Mouse (Mus musculus): Measurements from ENCODE around the gene Sult1a1. TPM values are rescaled to one million over a fixed set of nuclear protein-coding genes. Genes with fewer than 3 reads are reported as not detected.
"Not testable (repeated sequence)": the region's sequence is repeated elsewhere in the genome, so short reads cannot be mapped to it uniquely, and the experiment has no call there.

The Sult1a1 gene
- polyA plus RNA-seq, 1 experiment from 2014 or later = 1.1 TPM

DNA sequence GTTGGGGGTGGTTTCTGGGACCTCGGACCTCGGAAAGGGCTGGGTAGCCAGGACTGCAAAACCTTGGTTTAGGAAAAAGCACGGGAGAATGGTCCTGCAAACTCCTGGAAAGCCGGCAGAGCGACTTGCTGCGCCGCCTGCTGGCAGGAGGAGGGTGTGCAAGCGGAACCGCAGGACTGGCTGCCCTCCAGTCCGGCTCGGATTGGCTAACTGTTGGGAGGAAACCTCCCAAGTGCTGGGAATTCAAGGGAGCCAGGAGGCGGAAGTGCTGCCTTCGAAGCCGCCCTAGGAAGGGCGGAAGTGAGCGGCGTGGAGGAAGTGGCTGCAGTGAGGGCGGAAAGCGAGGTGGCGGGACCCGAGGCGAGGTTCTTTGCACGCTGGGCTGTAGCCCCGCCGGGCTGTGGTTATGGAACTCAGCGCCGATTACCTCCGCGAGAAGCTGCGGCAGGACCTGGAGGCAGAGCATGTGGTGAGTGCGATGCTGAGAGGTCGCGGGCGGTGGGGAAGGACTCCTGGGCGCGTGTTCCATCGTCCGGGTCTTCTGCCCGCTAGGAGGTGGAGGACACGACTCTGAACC, 19.5 kb upstream of the Sult1a1 start, which contains the start of gene Slx1b:
Slx1b (minus strand) TSS at position 154 of the 577 bp plus-strand sequence.
- WGBS = under 1% methylated on average over 40 of the region's 40 CpGs
- Histone ChIP-seq H3K4me1 (peaks cover 25% of the 10 kb centered on the region), H3K27me3 (no peaks in the 10 kb centered on the region), H3K9me3 (no peaks in the 10 kb centered on the region), H3K27ac (replicated peaks) (peak within 1 kb of the TSS; percentile 93), H3K4me3 (peak within 1 kb of the TSS; percentile 80), H3K9ac (replicated peaks) (peak within 1 kb of the TSS; percentile 84), H3K4me2 (replicated peaks) (peak within 1 kb of the TSS; percentile 88), H3K36me3 (peaks cover 36% of the 10 kb centered on the region)
- ATAC-seq (ENCODE audit: low FRiP score, low read depth) = peak; percentile 96

DNA sequence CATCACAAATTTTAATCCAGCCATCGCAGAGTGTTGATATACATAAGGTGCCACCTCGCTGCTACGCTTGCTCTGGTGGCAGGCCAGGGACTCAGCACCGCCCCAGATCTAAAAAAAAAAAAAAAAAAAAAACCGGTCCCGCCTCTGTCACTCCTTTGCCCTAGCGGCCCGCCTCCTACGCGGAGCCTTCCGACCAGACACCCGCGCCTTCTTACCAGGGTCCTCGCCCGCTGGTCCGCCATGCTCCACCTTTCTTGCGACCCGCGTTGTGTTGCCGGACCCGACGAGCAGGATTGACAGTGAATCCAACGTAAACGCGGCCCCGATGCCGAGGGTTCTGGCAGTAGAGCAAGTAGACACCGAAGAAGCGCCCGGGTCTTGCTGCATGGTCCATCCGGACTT, 19.0 kb upstream of the Sult1a1 start, which contains the start of gene Bola2:
Bola2 (plus strand) TSS at position 192 of the 402 bp plus-strand sequence.
- Histone ChIP-seq H3K9me3 (no peaks in the 10 kb centered on the region), H3K27me3 (no peaks in the 10 kb centered on the region), H3K36me3 (peaks cover 36% of the 10 kb centered on the region)

GRCm38 (mm10) chr7:126694441-126695051, 18.3 kb upstream of the Sult1a1 start:
- 22% methylated on average over 10 of the region's 10 CpGs for WGBS
- H3K4me3 ChIP-seq = peak overlapping the region; percentile 80
- H3K27ac ChIP-seq (replicated peaks) = 0 out of 2 replicates have a peak overlapping the region, but pooled peaks have one; percentile 93
- H3K9me3 ChIP-seq = no peaks in the 10 kb centered on the region
- H3K4me1 ChIP-seq = peaks cover 25% of the 10 kb centered on the region
- ATAC-seq (ENCODE audit: low FRiP score, low read depth) = no peak
- H3K36me3 ChIP-seq = peaks cover 38% of the 10 kb centered on the region
- H3K9ac ChIP-seq (replicated peaks) = peak overlapping the region; percentile 75; the same call in 1 of the 2 replicates
- H3K4me2 ChIP-seq (replicated peaks) = peak overlapping the region; percentile 88
- H3K27me3 ChIP-seq = no peaks in the 10 kb centered on the region

More for the DNA sequence above, 19.0 kb upstream of the Sult1a1 start, which contains the start of gene Bola2:
- peak within 1 kb of the TSS; percentile 80 for H3K4me3 ChIP-seq
- peak within 1 kb of the TSS; percentile 84 for H3K9ac ChIP-seq (replicated peaks)
- peak; percentile 47 for ATAC-seq (ENCODE audit: low FRiP score, low read depth)
- peak within 1 kb of the TSS; percentile 93 for H3K27ac ChIP-seq (replicated peaks)
- H3K4me2 ChIP-seq (replicated peaks) = peak within 1 kb of the TSS; percentile 88
- peaks cover 25% of the 10 kb centered on the region for H3K4me1 ChIP-seq
- WGBS = under 1% methylated on average over 31 of the region's 31 CpGs

GRCm38 (mm10) chr7:126693781-126694180, 17.5 kb upstream of the Sult1a1 start:
- peak overlapping the region; percentile 88; the same call in 1 of the 2 replicates for H3K4me2 ChIP-seq (replicated peaks)
- H3K9me3 ChIP-seq = no peaks in the 10 kb centered on the region
- H3K4me1 ChIP-seq = peaks cover 25% of the 10 kb centered on the region
- H3K9ac ChIP-seq (replicated peaks) = no peak overlapping the region
- WGBS = 92% methylated on average over 7 of the region's 7 CpGs
- no peaks in the 10 kb centered on the region for H3K27me3 ChIP-seq
- no peak for ATAC-seq (ENCODE audit: low FRiP score, low read depth)
- H3K27ac ChIP-seq (replicated peaks) = no peak overlapping the region
- peaks cover 33% of the 10 kb centered on the region for H3K36me3 ChIP-seq
- H3K4me3 ChIP-seq = no peak overlapping the region

GRCm38 (mm10) chr7:126693256-126693655, 17.0 kb upstream of the Sult1a1 start:
- 35% methylated on average over 3 of the region's 3 CpGs for WGBS
- Histone ChIP-seq H3K9ac (replicated peaks) (no peak overlapping the region), H3K9me3 (no peaks in the 10 kb centered on the region), H3K4me1 (peaks cover 25% of the 10 kb centered on the region), H3K36me3 (peaks cover 31% of the 10 kb centered on the region), H3K4me3 (no peak overlapping the region), H3K27me3 (no peaks in the 10 kb centered on the region), H3K4me2 (replicated peaks) (peak overlapping the region; percentile 88; the same call in 1 of the 2 replicates), H3K27ac (replicated peaks) (no peak overlapping the region)
- no peak for ATAC-seq (ENCODE audit: low FRiP score, low read depth)

DNA sequence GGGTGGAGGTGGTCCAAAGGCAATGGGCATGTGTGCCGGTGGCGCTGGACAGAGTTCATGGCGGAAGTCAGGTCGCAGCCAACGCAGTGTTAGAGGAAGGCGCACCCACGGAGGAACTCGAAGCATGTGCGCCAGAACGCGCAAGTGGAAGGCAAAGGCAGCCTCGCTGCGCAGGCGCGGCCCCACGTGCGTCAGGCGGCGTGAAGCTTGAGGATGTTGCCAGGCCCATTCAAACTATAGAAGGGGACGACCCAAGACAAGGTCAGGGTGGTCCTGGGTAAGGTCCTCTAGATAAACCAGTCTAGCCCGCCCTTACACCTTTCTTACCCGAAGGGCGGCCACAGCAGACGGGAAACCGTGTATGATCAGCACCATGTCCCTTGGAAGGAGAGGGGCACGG, 16.2 kb upstream of the Sult1a1 start:
- no peak overlapping the region for H3K4me2 ChIP-seq (replicated peaks)
- no peak overlapping the region for H3K4me3 ChIP-seq
- no peak overlapping the region for H3K9ac ChIP-seq (replicated peaks)
- peaks cover 25% of the 10 kb centered on the region for H3K4me1 ChIP-seq
- H3K9me3 ChIP-seq = no peaks in the 10 kb centered on the region
- 97% methylated on average over 26 of the region's 26 CpGs for WGBS
- no peaks in the 10 kb centered on the region for H3K27me3 ChIP-seq
- ATAC-seq (ENCODE audit: low FRiP score, low read depth) = no peak
- no peak overlapping the region for H3K27ac ChIP-seq (replicated peaks)
- H3K36me3 ChIP-seq = peaks cover 30% of the 10 kb centered on the region

DNA sequence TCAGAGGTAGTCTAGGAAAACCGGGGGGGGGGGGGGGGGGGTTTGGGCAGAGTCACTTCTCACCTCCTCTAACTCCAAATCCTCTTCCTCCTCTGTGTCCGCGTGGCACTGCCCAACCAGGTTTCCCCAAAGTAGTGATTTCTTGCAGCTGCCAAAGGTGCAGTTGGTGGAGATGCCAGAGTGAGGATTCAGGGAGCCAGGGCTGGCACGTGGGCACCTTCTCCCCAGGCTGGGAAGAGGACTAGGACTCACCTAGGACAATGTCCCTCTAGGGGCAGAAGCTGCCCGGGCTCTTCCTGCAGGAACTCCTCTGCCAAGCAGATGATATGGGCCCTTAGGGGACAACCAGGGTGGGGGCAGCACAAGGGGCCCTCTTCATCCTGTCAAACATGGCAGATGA, 15.4 kb upstream of the Sult1a1 start:
- H3K4me3 ChIP-seq = no peak overlapping the region
- WGBS = 85% methylated on average over 5 of the region's 5 CpGs
- no peaks in the 10 kb centered on the region for H3K9me3 ChIP-seq
- no peak overlapping the region for H3K9ac ChIP-seq (replicated peaks)
- H3K27me3 ChIP-seq = no peaks in the 10 kb centered on the region
- H3K36me3 ChIP-seq = peaks cover 30% of the 10 kb centered on the region
- H3K4me2 ChIP-seq (replicated peaks) = no peak overlapping the region
- peaks cover 17% of the 10 kb centered on the region for H3K4me1 ChIP-seq
- ATAC-seq (ENCODE audit: low FRiP score, low read depth) = no peak
- H3K27ac ChIP-seq (replicated peaks) = no peak overlapping the region

DNA sequence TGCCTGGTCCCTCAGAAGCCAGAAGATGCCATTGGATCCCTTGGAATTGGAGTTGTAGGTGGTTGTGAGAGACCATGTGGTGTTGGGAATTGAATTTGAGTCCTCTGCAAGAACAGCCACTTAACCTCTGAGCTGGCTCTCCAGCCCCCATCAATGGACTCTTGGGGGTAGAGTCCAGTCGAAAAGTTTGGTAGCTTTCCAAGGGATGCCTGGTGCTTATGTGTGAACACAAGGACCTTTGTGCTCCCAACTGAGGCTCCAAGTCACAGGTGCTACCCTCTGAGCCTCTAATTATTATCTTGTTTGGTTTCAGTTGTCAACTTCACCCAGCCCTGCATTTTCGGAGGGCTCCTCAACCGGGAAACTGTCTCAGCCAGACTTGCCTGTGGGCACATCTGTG, 14.5 kb upstream of the Sult1a1 start:
- H3K4me3 ChIP-seq = no peak overlapping the region
- H3K27ac ChIP-seq (replicated peaks) = no peak overlapping the region
- H3K36me3 ChIP-seq = peaks cover 30% of the 10 kb centered on the region
- ATAC-seq (ENCODE audit: low FRiP score, low read depth) = no peak
- 91% methylated on average over 3 of the region's 3 CpGs for WGBS
- peaks cover 12% of the 10 kb centered on the region for H3K4me1 ChIP-seq
- no peak overlapping the region for H3K9ac ChIP-seq (replicated peaks)
- H3K27me3 ChIP-seq = no peaks in the 10 kb centered on the region
- H3K4me2 ChIP-seq (replicated peaks) = no peak overlapping the region
- H3K9me3 ChIP-seq = no peaks in the 10 kb centered on the region

DNA sequence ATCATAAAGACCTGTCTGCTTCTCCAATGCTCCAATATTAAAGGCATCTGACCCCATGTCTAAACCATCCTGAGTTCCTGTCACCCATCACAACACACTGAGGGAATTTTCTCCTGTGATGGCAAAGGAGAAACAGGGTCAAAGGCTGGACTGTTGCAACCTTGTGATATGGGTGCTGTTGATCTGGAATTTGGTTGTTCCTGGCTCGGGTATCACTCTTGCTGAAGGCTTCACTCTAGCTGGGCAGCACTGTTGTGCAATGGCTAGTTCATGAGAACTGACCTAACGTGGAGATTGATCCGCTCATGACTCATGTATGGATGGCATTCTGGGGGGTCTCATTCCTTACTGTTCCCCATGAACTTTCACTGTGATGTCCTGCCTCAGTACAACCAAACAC, 12.8 kb upstream of the Sult1a1 start:
- Histone ChIP-seq H3K9ac (replicated peaks) (no peak overlapping the region), H3K27ac (replicated peaks) (no peak overlapping the region), H3K4me2 (replicated peaks) (no peak overlapping the region), H3K4me1 (peaks cover 6% of the 10 kb centered on the region; the same call in 1 of the 2 replicates), H3K4me3 (no peak overlapping the region), H3K9me3 (no peaks in the 10 kb centered on the region), H3K36me3 (peaks cover 30% of the 10 kb centered on the region), H3K27me3 (no peaks in the 10 kb centered on the region)
- 80% methylated on average over 3 of the region's 3 CpGs for WGBS
- ATAC-seq (ENCODE audit: low FRiP score, low read depth) = no peak

GRCm38 (mm10) chr7:126688156-126688555, 11.9 kb upstream of the Sult1a1 start:
- WGBS = 93% methylated on average over 4 of the region's 4 CpGs
- H3K4me2 ChIP-seq (replicated peaks); H3K27me3 ChIP-seq; H3K9me3 ChIP-seq; H3K27ac ChIP-seq (replicated peaks); H3K9ac ChIP-seq (replicated peaks); ATAC-seq (ENCODE audit: low FRiP score, low read depth); H3K4me3 ChIP-seq; H3K4me1 ChIP-seq: not testable (repeated sequence)
- H3K36me3 ChIP-seq = peaks cover 30% of the 10 kb centered on the region

- 95% methylated on average over 5 of the region's 5 CpGs for WGBS
- ATAC-seq (ENCODE audit: low FRiP score, low read depth) = no peak
These were observed 5.0 kb upstream of the Sult1a1 start for GRCm38 (mm10) chr7:126681221-126681620.

GRCm38 (mm10) chr7:126679683-126680082, 3.5 kb upstream of the Sult1a1 start:
- H3K27ac ChIP-seq (replicated peaks) = no peak overlapping the region
- H3K9ac ChIP-seq (replicated peaks) = no peak overlapping the region
- no peak overlapping the region for H3K4me3 ChIP-seq
- ATAC-seq (ENCODE audit: low FRiP score, low read depth) = no peak
- WGBS = 94% methylated on average over 5 of the region's 5 CpGs
- no peaks in the 10 kb centered on the region for H3K27me3 ChIP-seq
- H3K4me1 ChIP-seq = no peaks in the 10 kb centered on the region
- no peaks in the 10 kb centered on the region for H3K9me3 ChIP-seq
- no peak overlapping the region for H3K4me2 ChIP-seq (replicated peaks)
- peaks cover 7% of the 10 kb centered on the region; the same call in 1 of the 2 replicates for H3K36me3 ChIP-seq

More at GRCm38 (mm10) chr7:126681221-126681620, 5.0 kb upstream of the Sult1a1 start:
- H3K27me3 ChIP-seq = no peaks in the 10 kb centered on the region
- no peak overlapping the region for H3K4me3 ChIP-seq
- H3K36me3 ChIP-seq = no peaks in the 10 kb centered on the region
- H3K9me3 ChIP-seq = no peaks in the 10 kb centered on the region
- no peak overlapping the region for H3K27ac ChIP-seq (replicated peaks)
- no peaks in the 10 kb centered on the region for H3K4me1 ChIP-seq
- no peak overlapping the region for H3K4me2 ChIP-seq (replicated peaks)
- no peak overlapping the region for H3K9ac ChIP-seq (replicated peaks)

Measured in midbrain, embryonic 12.5 days (tissue).